Mouse (Mus musculus) layer of hippocampus, postnatal 14 days (tissue): ENCODE measurements around the gene Morc4. TPM values are rescaled to one million over a fixed set of nuclear protein-coding genes. Genes with fewer than 3 reads are reported as not detected.

Experiments used
- DNase-seq, 2 experiments: peaks; one replicate each; pipeline ENCODE4 v3.0.0; 2021 to 2022; ENCODE audit warnings: low spot score in 2 of 2, mixed read lengths in 1 of 2
- total RNA-seq, 2 experiments: library from RNA; stranded (reverse); gene quantifications; 2 replicates each; pipeline ENCODE4 v1.2.3; 2021

Gene Morc4
- total RNA-seq, 2 experiments from 2014 or later = 4.5 to 7.3 TPM

DNA sequence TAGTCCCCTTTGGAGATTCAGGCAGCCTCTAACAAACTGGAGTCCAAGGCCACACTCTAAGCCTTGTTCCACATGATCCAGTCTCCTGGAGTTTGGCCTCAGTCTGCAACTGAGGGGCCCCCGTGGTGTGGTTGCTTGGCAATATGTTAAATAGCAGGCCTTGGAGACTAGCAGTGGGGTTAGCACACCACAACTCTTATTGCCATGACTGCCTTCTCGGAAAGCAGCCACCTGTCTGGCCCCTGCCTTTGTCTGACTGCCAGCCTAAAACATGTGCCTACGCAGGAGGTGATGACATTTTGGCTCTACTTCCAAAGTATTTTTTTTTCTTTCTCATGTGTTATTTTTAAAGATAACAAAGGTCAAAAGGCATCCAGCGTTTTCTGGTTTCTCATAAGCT, 63.4 kb downstream of the Morc4 start:
- peak in 1 of 2 experiments; percentile 11 for DNase-seq

DNA sequence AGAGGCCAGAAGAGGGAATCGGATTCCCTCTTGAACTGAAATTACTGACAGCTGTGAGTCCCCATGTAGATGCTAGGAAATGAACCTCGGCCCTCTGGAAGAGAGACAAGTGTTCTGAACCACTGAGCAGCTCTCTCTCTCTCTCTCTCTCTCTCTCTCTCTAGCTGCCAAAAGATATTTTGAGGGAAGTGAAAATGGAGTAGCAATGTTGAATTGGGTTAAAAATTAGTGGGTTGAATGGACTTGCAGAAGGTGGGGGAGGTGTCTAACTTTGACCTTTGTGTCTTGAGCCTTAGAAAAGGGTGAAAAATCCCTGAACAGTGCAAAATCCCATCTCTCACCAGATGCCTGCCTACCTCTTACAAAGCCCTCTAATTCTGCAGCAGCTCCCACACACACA, 64.1 kb downstream of the Morc4 start:
- no peak for DNase-seq

GRCm38 (mm10) chrX:139805918-139806317, 65.6 kb downstream of the Morc4 start:
- no peak for DNase-seq

DNA sequence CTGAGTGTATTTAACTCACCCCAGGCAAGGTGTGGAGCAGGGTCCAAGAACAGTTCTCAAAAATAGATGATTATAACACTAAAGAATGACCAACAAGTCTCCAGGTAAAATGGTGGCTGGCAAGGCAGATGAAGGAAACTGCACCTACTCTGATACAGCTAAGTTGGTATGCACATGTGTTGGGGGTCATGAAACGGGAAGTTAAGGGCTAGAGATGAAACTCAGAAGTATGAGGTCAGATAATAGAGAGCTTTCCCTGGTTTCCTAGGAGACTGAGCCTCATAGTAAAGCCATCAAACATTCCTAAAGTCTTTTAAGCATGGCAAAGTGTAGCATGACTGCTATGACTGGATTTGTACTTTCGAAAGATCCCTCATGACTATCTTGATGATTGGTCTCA, 68.4 kb downstream of the Morc4 start:
- no peak for DNase-seq

DNA sequence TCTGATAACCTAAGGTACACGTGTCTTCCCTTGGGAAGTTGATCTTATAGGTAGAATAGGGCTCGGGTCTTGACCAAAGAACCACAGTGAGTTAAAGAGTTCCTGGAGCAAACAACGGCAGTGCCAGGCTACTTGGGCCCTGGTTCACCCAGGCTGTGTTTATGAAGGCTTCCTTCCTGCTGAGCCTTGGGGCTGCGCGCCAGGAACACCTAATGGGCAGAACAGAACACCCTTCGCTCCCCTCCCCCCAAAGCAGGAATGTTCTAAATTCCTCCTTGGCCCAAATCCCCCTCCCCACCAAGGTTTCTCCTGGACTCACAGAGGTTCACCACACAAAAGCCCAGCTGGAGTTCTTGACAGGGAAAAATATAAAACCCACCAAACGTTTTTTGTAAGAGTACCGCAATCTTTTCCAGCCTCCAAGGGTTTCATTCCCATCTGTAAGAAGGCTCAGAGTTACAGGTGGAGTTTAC, 71.0 kb downstream of the Morc4 start, which contains the start of gene Cldn2:
Cldn2 (plus strand) TSS at position 423 of the 473 bp plus-strand sequence.
- no peak for DNase-seq

GRCm38 (mm10) chrX:139799953-139800352, 71.5 kb downstream of the Morc4 start:
- DNase-seq = no peak

GRCm38 (mm10) chrX:139797875-139798274, 73.6 kb downstream of the Morc4 start:
- DNase-seq = no peak

- DNase-seq = no peak
Observed at GRCm38 (mm10) chrX:139796037-139796436, 75.4 kb downstream of the Morc4 start.

- no peak for DNase-seq
Observed at GRCm38 (mm10) chrX:139794072-139794845, 77.2 kb downstream of the Morc4 start.

DNA sequence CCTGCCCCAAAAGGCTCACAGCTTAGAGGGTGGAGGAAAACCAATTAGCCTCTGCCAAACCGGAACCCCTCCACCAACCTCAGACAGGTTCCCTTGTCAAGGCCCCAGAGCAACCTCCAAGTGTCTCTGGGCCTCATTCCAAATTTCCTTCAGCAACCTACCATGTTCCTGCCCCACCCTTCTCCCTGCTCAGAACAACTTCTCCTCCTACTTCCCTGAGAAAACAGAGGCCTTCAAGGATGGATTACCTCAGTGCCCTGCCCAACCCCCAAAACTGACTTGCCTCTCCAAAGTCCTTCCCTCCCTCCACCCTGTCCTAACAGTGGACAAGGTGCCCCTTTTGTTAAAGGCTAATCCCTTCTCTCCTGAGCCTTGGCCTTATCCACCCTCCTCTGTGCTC, 85.7 kb downstream of the Morc4 start:
- no peak for DNase-seq

GRCm38 (mm10) chrX:139783045-139783422, 88.4 kb downstream of the Morc4 start:
- DNase-seq = no peak

- no peak for DNase-seq
Observed at GRCm38 (mm10) chrX:139782278-139783044, 89.0 kb downstream of the Morc4 start, which contains the start of gene Ripply1. Ripply1 (minus strand) TSS chrX:139782353.

- no peak for DNase-seq
Observed at GRCm38 (mm10) chrX:139781563-139781962, 89.9 kb downstream of the Morc4 start.

- no peak for DNase-seq
Observed at GRCm38 (mm10) chrX:139780988-139781387, 90.5 kb downstream of the Morc4 start.

- no peak for DNase-seq
Observed at GRCm38 (mm10) chrX:139779401-139779800, 92.1 kb downstream of the Morc4 start.

- no peak for DNase-seq
Observed at GRCm38 (mm10) chrX:139778886-139779285, 92.6 kb downstream of the Morc4 start.

DNA sequence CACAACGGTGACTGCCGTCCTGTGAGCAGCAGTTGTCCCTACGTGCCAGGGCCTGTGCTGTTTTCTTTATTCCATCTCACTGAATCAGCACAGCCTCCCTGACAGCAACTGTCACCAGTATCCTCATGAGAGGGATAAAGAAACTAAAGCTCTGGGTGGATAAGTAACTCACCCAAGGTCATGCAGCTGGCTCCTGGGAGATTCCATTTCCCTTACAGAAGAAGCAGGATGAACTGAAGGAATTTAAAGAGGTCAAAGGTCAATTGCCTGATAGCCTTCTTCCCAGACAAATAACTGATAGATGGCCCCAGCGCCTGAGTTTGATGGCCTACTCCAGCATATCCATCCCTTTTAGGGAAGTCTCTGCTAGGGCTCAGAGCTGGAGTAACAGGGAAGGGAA, 94.1 kb downstream of the Morc4 start:
- no peak for DNase-seq

DNA sequence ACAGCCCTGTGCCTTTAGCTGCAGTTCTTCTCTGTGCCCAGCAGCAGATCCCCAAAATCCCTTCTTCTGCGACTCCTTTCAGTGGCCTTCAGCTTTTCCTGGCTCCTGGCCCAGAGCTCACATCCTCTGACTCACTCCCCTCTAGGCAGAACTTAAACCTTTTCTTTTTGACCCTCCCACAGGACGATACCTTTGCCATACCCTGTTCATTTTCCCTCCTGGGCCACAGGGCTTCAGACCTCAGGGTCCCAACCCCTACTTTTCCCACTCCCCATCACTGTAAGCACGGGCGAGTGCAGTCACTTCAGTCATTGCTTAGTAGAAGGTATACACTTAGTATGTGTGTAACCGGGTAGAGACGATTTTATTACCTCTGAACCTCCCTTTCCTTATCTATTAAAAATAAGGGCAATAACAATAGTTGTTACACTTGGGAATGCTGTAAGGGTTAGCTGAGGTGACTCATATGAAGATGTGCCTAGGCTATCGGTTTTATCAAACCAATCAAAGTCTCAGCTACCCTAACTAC, 96.3 kb downstream of the Morc4 start:
- no peak for DNase-seq

DNA sequence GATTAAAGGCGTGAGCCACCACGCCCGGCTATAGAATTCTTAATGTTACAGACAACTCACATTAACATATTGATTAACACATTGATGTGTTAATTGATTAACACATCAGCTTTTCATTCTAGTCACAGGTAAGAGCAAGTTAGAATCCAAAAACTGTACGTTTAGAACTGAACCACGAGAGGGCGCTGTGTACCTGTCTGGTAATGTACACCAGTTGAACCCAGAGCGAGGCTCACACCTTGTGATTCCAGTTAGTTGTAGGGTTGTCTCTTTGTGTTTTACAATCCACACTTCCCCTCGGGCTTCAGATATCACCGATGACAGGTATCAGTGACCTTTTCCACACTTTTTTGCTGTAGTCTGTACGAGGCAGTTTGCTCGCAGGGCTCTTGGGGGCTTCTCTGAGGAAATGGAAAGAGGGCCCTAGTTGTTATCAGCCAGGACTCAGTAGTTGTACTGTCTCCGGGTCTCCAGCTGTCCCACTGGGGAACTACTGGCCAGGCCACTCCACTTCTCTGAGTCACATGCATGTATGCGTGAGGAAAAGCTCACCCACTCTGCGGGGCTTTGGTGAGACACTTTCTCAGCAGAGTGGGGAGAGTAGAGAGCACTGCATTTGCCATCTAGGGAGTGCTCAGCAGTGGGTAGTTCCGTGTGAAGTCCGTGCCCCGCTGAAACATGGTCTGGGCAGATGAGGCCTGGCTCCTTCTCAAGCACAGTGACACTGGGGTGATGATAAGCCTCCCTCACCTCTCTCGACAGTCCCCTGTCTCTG, 97.0 kb downstream of the Morc4 start:
- DNase-seq = no peak
